ENCODE assay signal across 9 mouse cellular contexts in the genomic region with DNA sequence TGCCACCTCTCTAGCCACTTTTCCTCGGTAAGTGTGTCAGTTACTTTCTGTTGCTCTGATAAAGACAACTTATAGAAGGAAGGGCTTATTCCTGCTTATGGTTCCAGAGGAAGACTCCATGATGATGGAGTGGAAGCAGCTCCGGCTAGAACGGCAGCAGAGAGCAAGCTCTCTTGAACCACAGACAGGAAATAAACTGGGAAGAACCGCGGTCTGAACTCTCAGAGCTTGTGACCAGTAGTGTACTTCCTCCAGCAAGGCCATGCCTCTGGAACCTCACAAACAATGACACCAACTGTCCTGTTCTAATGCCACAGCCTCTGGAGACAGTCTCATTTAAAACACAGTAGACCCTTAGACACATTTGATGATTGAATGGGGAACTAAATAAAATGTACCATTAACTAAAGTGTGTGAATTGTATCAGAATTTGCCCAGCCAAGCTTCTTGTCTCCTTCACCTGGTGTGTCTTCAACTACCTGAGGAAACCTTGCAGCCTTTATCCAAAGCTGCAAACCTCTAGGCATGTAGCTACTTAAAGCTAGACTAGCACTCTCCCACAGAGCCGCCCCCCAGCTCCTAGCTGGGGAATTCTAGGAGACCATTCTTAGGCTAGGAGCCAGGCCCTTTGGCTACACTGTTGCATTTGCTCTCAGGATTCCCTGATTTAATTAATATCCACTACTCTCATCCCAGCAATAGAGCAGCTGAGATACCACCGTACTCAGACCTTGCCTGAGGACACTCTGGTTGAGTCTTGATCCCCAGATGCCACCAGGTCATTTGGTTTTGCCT. TPM values are rescaled to one million over a fixed set of nuclear protein-coding genes. Genes with fewer than 3 reads are reported as not detected.
A peak's percentile ranks its signal among the peaks of the same experiment; 100 is the strongest.
DNase-seq lines count a peak whose midpoint lies in the region; ATAC-seq and TF ChIP-seq lines count a peak whose summit lies in the region.
"Had no signal": no experiment of that assay in that cellular context is flagged by ENCODE, and none has a peak within 500 bp of the region (broad histone marks: within the 10 kb centered on the region; RNA-seq: fewer than 3 reads in every experiment).

No protein-coding gene starts in this region.

- DNase-seq in MEL (ENCODE audit: low read depth, low spot score): peak; percentile 65
- no peak for DNase-seq in right cerebral cortex, postnatal 25 days
- no peak for DNase-seq in T-cell, adult 2 months (ENCODE audit: low spot score)

- 0 out of 2 replicates have a peak overlapping the region, but pooled peaks have one; percentile 27 for H3K27ac ChIP-seq in kidney, embryonic 15.5 days
- no peak overlapping the region for H3K27ac ChIP-seq in kidney, embryonic 14.5 days (ENCODE audit: low read depth, low read length)
- H3K27ac ChIP-seq in MEL (ENCODE audit: control insufficient read depth, low read depth, low read length): peak overlapping the region; percentile 45

- no peak overlapping the region for H3K4me3 ChIP-seq in kidney, embryonic 15.5 days (replicated peaks)
- H3K4me3 ChIP-seq in kidney, embryonic 14.5 days (ENCODE audit: low read length): no peak overlapping the region
- peak overlapping the region; percentile 50 to 62 for H3K4me3 ChIP-seq in MEL (ENCODE audit: control insufficient read depth in 1 of 2, insufficient read depth in 1 of 2, low read depth in 2 of 2, low read length in 2 of 2)
- no peak overlapping the region for H3K4me3 ChIP-seq in myocyte
- H3K4me3 ChIP-seq: heart, embryonic 10.5 days had no signal

- no peak for ATAC-seq in kidney, embryonic 15.5 days (replicated peaks; ENCODE audit: low FRiP score)
- no peak for ATAC-seq in kidney, embryonic 14.5 days (ENCODE audit: low FRiP score, low TSS enrichment)
- ATAC-seq in hematopoietic stem cell, adult 5-6 weeks (replicated peaks in 1 of 2; ENCODE audit: insufficient read depth in 1 of 2, low FRiP score in 2 of 2, low TSS enrichment in 1 of 2, low read depth in 1 of 2, poor library complexity in 2 of 2, severe bottlenecking in 2 of 2): peak; percentile 50 to 52

- H3K4me2 ChIP-seq in kidney, embryonic 15.5 days: no peak overlapping the region
- H3K4me2 ChIP-seq in kidney, embryonic 14.5 days (replicated peaks; ENCODE audit: low read depth, low read length): no peak overlapping the region
- H3K4me2 ChIP-seq in myocyte (ENCODE audit: low read depth): peak overlapping the region; percentile 34

- H3K27me3 ChIP-seq in kidney, embryonic 15.5 days: no peaks in the 10 kb centered on the region
- no peaks in the 10 kb centered on the region for H3K27me3 ChIP-seq in kidney, embryonic 14.5 days (ENCODE audit: control insufficient read depth, insufficient read depth, low read length)
- H3K27me3 ChIP-seq in MEL (ENCODE audit: control insufficient read depth in 1 of 2, insufficient read depth in 2 of 2, low read length in 2 of 2): no peaks in the 10 kb centered on the region
- H3K27me3 ChIP-seq in myocyte (ENCODE audit: control insufficient read depth, insufficient read depth, insufficient read length): no peaks in the 10 kb centered on the region
- H3K27me3 ChIP-seq: CH12.LX had no signal

- no peaks in the 10 kb centered on the region for H3K36me3 ChIP-seq in kidney, embryonic 15.5 days
- H3K36me3 ChIP-seq in kidney, embryonic 14.5 days (ENCODE audit: control insufficient read depth, insufficient read depth, low read length): peaks cover 4% of the 10 kb centered on the region; the same call in 1 of the 2 replicates
- peaks cover 0 to 30% of the 10 kb centered on the region in 2 experiments; a peak in 2 of 4 replicates for H3K36me3 ChIP-seq in MEL (ENCODE audit: control insufficient read depth in 1 of 2, insufficient read depth in 2 of 2, low read length in 2 of 2)
- no peaks in the 10 kb centered on the region for H3K36me3 ChIP-seq in myocyte (ENCODE audit: control insufficient read depth, insufficient read depth)
- H3K36me3 ChIP-seq: heart, embryonic 10.5 days had no signal

- TF ChIP-seq CTCF in MEL (IDR thresholded peaks at IDR 0.05 in 2 of 3, conservative IDR thresholded peaks at IDR 0.05 in 1 of 3; ENCODE audit: control insufficient read depth in 1 of 3, insufficient read depth in 1 of 3, low read depth in 2 of 3, low read length in 3 of 3, poor library complexity in 1 of 3, severe bottlenecking in 1 of 3): no peak

- H3ac ChIP-seq in myocyte (ENCODE audit: control insufficient read depth, insufficient read length): no peak overlapping the region

- no peaks in the 10 kb centered on the region for H3K9me3 ChIP-seq in kidney, embryonic 15.5 days (replicated peaks)
- no peaks in the 10 kb centered on the region for H3K9me3 ChIP-seq in kidney, embryonic 14.5 days (ENCODE audit: control insufficient read depth, low read length)
- no peaks in the 10 kb centered on the region for H3K9me3 ChIP-seq in MEL (replicated peaks; ENCODE audit: insufficient read depth, low read length)
- H3K9me3 ChIP-seq: heart, embryonic 10.5 days had no signal

- H3K4me1 ChIP-seq in kidney, embryonic 15.5 days: 0 out of 2 replicates have a peak, but pooled peaks cover 6% of the 10 kb centered on the region
- H3K4me1 ChIP-seq in kidney, embryonic 14.5 days (ENCODE audit: control insufficient read depth, insufficient read depth, low read length): no peaks in the 10 kb centered on the region
- peaks cover 12 to 39% of the 10 kb centered on the region in 2 experiments for H3K4me1 ChIP-seq in MEL (ENCODE audit: control insufficient read depth in 1 of 2, insufficient read depth in 2 of 2, low read length in 2 of 2)

- H3K9ac ChIP-seq in kidney, embryonic 15.5 days: 0 out of 2 replicates have a peak overlapping the region, but pooled peaks have one; percentile 17
- no peak overlapping the region for H3K9ac ChIP-seq in kidney, embryonic 14.5 days (ENCODE audit: low read depth, low read length)
- peak overlapping the region; percentile 53 for H3K9ac ChIP-seq in MEL (ENCODE audit: control insufficient read depth, low read depth, low read length, poor library complexity, severe bottlenecking)

- TF ChIP-seq EP300 in MEL (IDR thresholded peaks at IDR 0.05; ENCODE audit: low read depth in 1 of 2, low read length in 2 of 2): 0 out of 4 replicates have a peak, but pooled peaks of 1 of the 2 experiments have one; percentile 49

- 77% methylated on average over 7 of the region's 7 CpGs for WGBS in kidney, embryonic 15.5 days
- WGBS in kidney, embryonic 14.5 days: 77% methylated on average over 7 of the region's 7 CpGs

- H3K79me2 ChIP-seq in MEL (ENCODE audit: control insufficient read depth, insufficient read depth, low read length, poor library complexity): no peaks in the 10 kb centered on the region; the same call in 1 of the 2 replicates
- H3K79me2 ChIP-seq in myocyte (ENCODE audit: control insufficient read depth, insufficient read depth): no peaks in the 10 kb centered on the region

- TF ChIP-seq POLR2A in MEL (IDR thresholded peaks at IDR 0.05; ENCODE audit: control insufficient read depth in 1 of 2, insufficient read depth in 1 of 2, low read depth in 1 of 2, low read length in 2 of 2, poor library complexity in 1 of 2): no peak
- no peak for TF ChIP-seq POLR2A in myocyte (IDR thresholded peaks at IDR 0.05; ENCODE audit: insufficient read length, low read depth)

- TF ChIP-seq RAD21 in MEL (IDR thresholded peaks at IDR 0.05; ENCODE audit: low read depth, low read length): no peak

TF ChIP-seq in MEL, 35 proteins besides CTCF, POLR2A, EP300 and RAD21 (continues in another document):
- peak; percentile 5; the same call in 1 of the 2 replicates for TF ChIP-seq ETS1 (IDR thresholded peaks at IDR 0.05; ENCODE audit: low read depth, low read length)
- 0 out of 2 replicates have a peak, but pooled peaks have one; percentile 27 for TF ChIP-seq SIN3A (IDR thresholded peaks at IDR 0.05; ENCODE audit: low read length)
- peak; percentile 45; the same call in 1 of the 2 replicates for TF ChIP-seq MAX (IDR thresholded peaks at IDR 0.05; ENCODE audit: low read length)
- 0 out of 2 replicates have a peak, but pooled peaks have one; percentile 7 for TF ChIP-seq USF1 (IDR thresholded peaks at IDR 0.05; ENCODE audit: low read depth, low read length)
- TF ChIP-seq ELF1 (IDR thresholded peaks at IDR 0.05; ENCODE audit: low read depth, low read length): peak; percentile 25; the same call in 1 of the 2 replicates

TF ChIP-seq in myocyte, 11 proteins besides CTCF, POLR2A, EP300 and RAD21 (continues in another document):
- TF ChIP-seq MYOG (IDR thresholded peaks at IDR 0.05; ENCODE audit: control insufficient read depth in 1 of 3, insufficient read depth in 1 of 3, insufficient read length in 2 of 3, low read depth in 2 of 3): no peak
- no peak for TF ChIP-seq TCF12 (IDR thresholded peaks at IDR 0.05; ENCODE audit: insufficient read depth, poor library complexity, severe bottlenecking)
- no peak for TF ChIP-seq MYOD1 (IDR thresholded peaks at IDR 0.05; ENCODE audit: control insufficient read depth in 1 of 3, insufficient read length in 2 of 3, low read depth in 2 of 3)
- no peak for TF ChIP-seq REST (IDR thresholded peaks at IDR 0.05; ENCODE audit: insufficient read depth, insufficient read length)
- TF ChIP-seq USF1 (IDR thresholded peaks at IDR 0.05; ENCODE audit: low read depth): no peak

RNA-seq across cellular contexts. Expression of a gene that starts 0.6 kb away (rescaled TPM):
- polyA plus RNA-seq in kidney, embryonic 15.5 days (2015; fragmentation: Nextera tagmentation; extraction: Ambion mirVana): 2.9 and 5.2 TPM in 2 replicates
- 3.8 and 4.8 TPM in 2 replicates for polyA plus RNA-seq in kidney, embryonic 14.5 days (2014; fragmentation: Nextera tagmentation; extraction: Ambion mirVana)
- 37.2 and 55.2 TPM in 2 replicates for total RNA-seq in MEL (2012; rRNA removed)
- 10 to 100 TPM in 1 of 2 experiments, not detected in 1; 58.7 TPM for polyA plus RNA-seq in MEL (2012; ENCODE audit: insufficient read depth in 1 of 2, insufficient read length in 2 of 2, low read depth in 1 of 2, low replicate concordance in 2 of 2, missing spikeins in 1 of 2)
- total RNA-seq in hematopoietic stem cell, adult 5-6 weeks (2017): 11.5 and 19.4 TPM in 2 replicates
- polyA plus RNA-seq in myocyte (2012; fragmentation: generic; extraction: Trizol): 0.22 TPM

RNA-seq across cellular contexts. Expression of a gene that starts 15.3 kb away (rescaled TPM):
- 133 and 138 TPM in 2 replicates for polyA plus RNA-seq in kidney, embryonic 15.5 days (2015; fragmentation: Nextera tagmentation; extraction: Ambion mirVana)
- 118 and 156 TPM in 2 replicates for polyA plus RNA-seq in kidney, embryonic 14.5 days (2014; fragmentation: Nextera tagmentation; extraction: Ambion mirVana)
- 128 and 146 TPM in 2 replicates for total RNA-seq in MEL (2012; rRNA removed)
- polyA plus RNA-seq in MEL (2012; ENCODE audit: insufficient read depth in 1 of 2, insufficient read length in 2 of 2, low read depth in 1 of 2, low replicate concordance in 2 of 2, missing spikeins in 1 of 2) (10 to 100 TPM in 1 of 2 experiments, not detected in 1; 89.4 TPM), myocyte (2012; fragmentation: generic; extraction: Trizol) (47.3 TPM)
- total RNA-seq in hematopoietic stem cell, adult 5-6 weeks (2017): 9.7 and 18.0 TPM in 2 replicates

RNA-seq across cellular contexts. Expression of a gene that starts 21.4 kb away (rescaled TPM):
- 44.1 and 50.2 TPM in 2 replicates for polyA plus RNA-seq in kidney, embryonic 15.5 days (2015; fragmentation: Nextera tagmentation; extraction: Ambion mirVana)
- polyA plus RNA-seq in kidney, embryonic 14.5 days (2014; fragmentation: Nextera tagmentation; extraction: Ambion mirVana): 46.9 and 60.3 TPM in 2 replicates
- total RNA-seq in MEL (2012; rRNA removed): 121 and 131 TPM in 2 replicates
- polyA plus RNA-seq in MEL (2012; ENCODE audit: insufficient read depth in 1 of 2, insufficient read length in 2 of 2, low read depth in 1 of 2, low replicate concordance in 2 of 2, missing spikeins in 1 of 2) (100 to 1,000 TPM; 121 to 423 TPM), myocyte (2012; fragmentation: generic; extraction: Trizol) (48.1 TPM)
- 21.0 and 26.5 TPM in 2 replicates for total RNA-seq in hematopoietic stem cell, adult 5-6 weeks (2017)

Comparison
In these comparisons a context has a peak if more than half of its experiments do, and no peak if none do; other contexts are left out.
1. ATAC-seq: peak in hematopoietic stem cell, adult 5-6 weeks (2 of 2); none in kidney, embryonic 15.5 days (single experiment) and kidney, embryonic 14.5 days (single experiment).
2. H3K4me3 ChIP-seq: peak in MEL (2 of 2); none in kidney, embryonic 15.5 days (single experiment), kidney, embryonic 14.5 days (single experiment) and myocyte (single experiment).